Mouse (Mus musculus) heart, adult 18-20 months (tissue): ENCODE measurements around the gene Tor4a. TPM values are rescaled to one million over a fixed set of nuclear protein-coding genes. Genes with fewer than 3 reads are reported as not detected.

ENCODE experiments used
- DNase-seq, 2 experiments: peaks; one replicate each; pipeline ENCODE4 v3.0.0; 2021 to 2022; ENCODE audit warnings: mixed read lengths in 1 of 2
- total RNA-seq, 2 experiments: library from RNA; stranded (reverse); gene quantifications; 2 replicates each; pipeline ENCODE4 v1.2.3; 2021

Gene Tor4a
- total RNA-seq, 2 experiments from 2014 or later: 4.0 to 4.6 TPM

GRCm38 (mm10) chr2:25170326-25171100 is 26.2 kb downstream of the Tor4a start:
- DNase-seq: peak in 1 of 2 experiments; percentile 49

GRCm38 (mm10) chr2:25169778-25170177 is 26.9 kb downstream of the Tor4a start:
- DNase-seq: no peak

GRCm38 (mm10) chr2:25168665-25168978 is 28.1 kb downstream of the Tor4a start:
- no peak for DNase-seq

GRCm38 (mm10) chr2:25167919-25168664 is 28.6 kb downstream of the Tor4a start:
- DNase-seq: peak; percentile 71 to 75

- DNase-seq: no peak
Measured at GRCm38 (mm10) chr2:25167481-25167880, 29.2 kb downstream of the Tor4a start.

- DNase-seq: peak; percentile 49 to 64
Measured at GRCm38 (mm10) chr2:25157655-25158054, 39.0 kb downstream of the Tor4a start.

GRCm38 (mm10) chr2:25156990-25157389 is 39.7 kb downstream of the Tor4a start:
- DNase-seq: no peak

- no peak for DNase-seq
Measured at GRCm38 (mm10) chr2:25156177-25156576, 40.5 kb downstream of the Tor4a start.

GRCm38 (mm10) chr2:25151280-25151956 is 45.3 kb downstream of the Tor4a start:
- DNase-seq: no peak

- DNase-seq: no peak
Measured at GRCm38 (mm10) chr2:25149643-25150042, 47.0 kb downstream of the Tor4a start.

GRCm38 (mm10) chr2:25147892-25148291 is 48.8 kb downstream of the Tor4a start:
- DNase-seq: no peak

- DNase-seq: no peak
Measured at GRCm38 (mm10) chr2:25147398-25147797, 49.3 kb downstream of the Tor4a start.

GRCm38 (mm10) chr2:25145346-25145745 is 51.3 kb downstream of the Tor4a start:
- peak; percentile 47 to 75 for DNase-seq

Other genes with a start within 250 kb of the Tor4a start
- gene Zmynd19, start 247.1 kb downstream of the Tor4a start, total RNA-seq: 10 to 100 TPM; 15.3 to 20.2 TPM
- gene Dph7, start 234.5 kb downstream of the Tor4a start, total RNA-seq: 1 to 10 TPM; 4.6 to 7.3 TPM
- gene Mrpl41, start 221.8 kb downstream of the Tor4a start, total RNA-seq: 100 to 1,000 TPM in 1 of 2 experiments, 10 to 100 TPM in 1; 96.3 to 114 TPM
- 10 to 100 TPM; 23.1 to 26.2 TPM for gene Pnpla7, start 220.9 kb downstream of the Tor4a start, total RNA-seq
- gene Nsmf, start 142.5 kb downstream of the Tor4a start, total RNA-seq: 10 to 100 TPM; 11.2 to 13.6 TPM
- gene Entpd8, start 116.6 kb downstream of the Tor4a start, total RNA-seq: not detected
- gene Noxa1, start 101.7 kb downstream of the Tor4a start, total RNA-seq: not detected
- gene Nrarp, start 16.1 kb downstream of the Tor4a start, total RNA-seq: 1 to 10 TPM; 6.9 to 8.3 TPM
- 10 to 100 TPM; 40.8 to 45.8 TPM for gene Nelfb, start 14.6 kb upstream of the Tor4a start, total RNA-seq
- not detected for gene Stpg3, start 17.8 kb upstream of the Tor4a start, total RNA-seq
- gene Fam166a, start 21.9 kb upstream of the Tor4a start, total RNA-seq: not detected
- 100 to 1,000 TPM; 289 to 308 TPM for gene Tubb4b, start 27.8 kb upstream of the Tor4a start, total RNA-seq
- not detected for gene Slc34a3, start 37.5 kb upstream of the Tor4a start, total RNA-seq
- not detected for gene Rnf224, start 39.9 kb upstream of the Tor4a start, total RNA-seq
- gene Rnf208, start 45.4 kb upstream of the Tor4a start, total RNA-seq: 1 to 10 TPM; 1.5 to 1.7 TPM
- not detected for gene Cysrt1, start 45.6 kb upstream of the Tor4a start, total RNA-seq
- gene AL732309.1, start 50.0 kb upstream of the Tor4a start, total RNA-seq: 1 to 10 TPM; 1.9 to 2.4 TPM
- 10 to 100 TPM; 14.8 to 15.2 TPM for gene Tmem203, start 58.6 kb upstream of the Tor4a start, total RNA-seq
- 1 to 10 TPM; 7.4 to 7.7 TPM for gene Tprn, start 65.7 kb upstream of the Tor4a start, total RNA-seq
- 10 to 100 TPM; 38.2 to 42.6 TPM for gene Ssna1, start 75.6 kb upstream of the Tor4a start, total RNA-seq
- gene Anapc2, start 75.6 kb upstream of the Tor4a start, total RNA-seq: 10 to 100 TPM; 35.3 to 38.8 TPM
- gene Tmem210, start 91.3 kb upstream of the Tor4a start, total RNA-seq: not detected
- under 1 TPM in 1 of 2 experiments, not detected in 1; 0.23 TPM for gene Lrrc26, start 93.0 kb upstream of the Tor4a start, total RNA-seq
- not detected for gene Grin1, start 122.3 kb upstream of the Tor4a start, total RNA-seq
- gene Man1b1, start 135.5 kb upstream of the Tor4a start, total RNA-seq: 10 to 100 TPM; 20.8 to 23.6 TPM
- gene Dpp7, start 159.5 kb upstream of the Tor4a start, total RNA-seq: 1 to 10 TPM; 5.9 to 7.0 TPM
- 10 to 100 TPM; 10.3 to 11.8 TPM for gene Uap1l1, start 168.8 kb upstream of the Tor4a start, total RNA-seq
- gene Sapcd2, start 175.4 kb upstream of the Tor4a start, total RNA-seq: not detected
- 10 to 100 TPM; 13.7 to 14.5 TPM for gene Entpd2, start 199.0 kb upstream of the Tor4a start, total RNA-seq
- gene Npdc1, start 202.5 kb upstream of the Tor4a start, total RNA-seq: 10 to 100 TPM; 25.7 to 27.9 TPM
- gene Fut7, start 226.4 kb upstream of the Tor4a start, total RNA-seq: 1 to 10 TPM in 1 of 2 experiments, not detected in 1; 1.1 TPM
- 10 to 100 TPM; 41.4 to 43.2 TPM for gene Abca2, start 231.8 kb upstream of the Tor4a start, total RNA-seq